Mouse (Mus musculus) lung, postnatal 4 days (tissue): ENCODE results near the gene Fancc.
"Not testable (repeated sequence)": the region's sequence is repeated elsewhere in the genome, so short reads cannot be mapped to it uniquely, and the experiment has no call there.

ENCODE experiments used
- DNase-seq, 2 experiments: peaks; one replicate each; pipeline ENCODE4 v3.0.0; 2021

Fancc gene

GRCm38 (mm10) chr13:63412662-63413061 is 84.4 kb downstream of the Fancc start:
- DNase-seq = no peak

DNA sequence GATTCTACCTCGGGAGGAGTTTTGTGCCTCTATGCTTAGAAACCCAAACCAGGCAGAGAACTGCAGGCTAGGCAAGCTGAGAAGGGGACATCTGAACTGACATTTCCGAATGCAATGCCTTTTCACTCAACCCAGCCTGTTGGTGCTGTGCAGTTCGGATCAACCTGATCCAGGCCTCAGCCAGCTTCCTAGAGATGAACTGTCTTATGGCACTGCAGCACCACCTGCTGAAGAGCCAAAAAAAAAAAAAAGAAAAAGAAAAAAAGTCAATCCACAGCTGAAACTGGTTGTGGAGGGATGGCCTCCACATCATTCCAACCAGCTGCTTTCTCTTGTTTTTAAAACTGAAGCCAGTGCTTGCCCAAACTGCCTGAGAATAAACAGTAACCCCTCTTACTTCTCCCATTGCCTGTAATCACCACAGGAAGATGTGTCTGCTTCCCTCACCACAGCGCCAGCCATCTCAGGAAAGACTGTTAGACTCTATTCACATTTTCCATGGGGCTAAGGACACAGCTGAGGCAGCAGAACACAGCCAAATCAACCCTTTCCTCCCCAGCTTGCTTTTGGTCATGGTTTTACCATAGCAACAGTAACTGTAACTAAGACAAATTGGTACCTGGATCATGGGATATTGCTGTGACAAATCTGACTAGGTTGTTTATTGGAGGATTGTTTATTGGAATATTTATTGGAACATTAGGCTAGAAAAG is 85.6 kb downstream of the Fancc start:
- peak in 1 of 2 experiments; percentile 12 for DNase-seq

GRCm38 (mm10) chr13:63410578-63411298 is 86.3 kb downstream of the Fancc start:
- no peak for DNase-seq

DNA sequence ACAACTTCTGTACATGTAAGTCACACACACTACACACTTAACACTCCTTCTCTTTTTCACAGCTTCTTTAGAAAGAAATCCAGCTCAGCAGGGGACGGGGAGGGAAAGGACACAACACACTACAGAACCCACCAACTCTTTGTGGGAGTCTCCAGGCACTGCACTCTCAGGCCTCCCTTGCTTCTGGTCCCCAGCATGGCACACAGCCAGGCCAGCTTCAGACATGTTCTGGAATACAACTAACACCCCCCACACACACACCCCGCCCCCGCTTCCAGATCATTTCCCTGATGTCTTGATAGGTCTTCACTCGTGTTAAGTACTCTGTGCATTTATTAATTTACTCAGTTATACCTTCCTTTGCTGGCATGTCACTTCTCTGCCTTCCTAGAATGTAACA is 91.9 kb downstream of the Fancc start:
- peak in 1 of 2 experiments; percentile 27 for DNase-seq

- DNase-seq = no peak
Observed at GRCm38 (mm10) chr13:63404657-63405056, 92.4 kb downstream of the Fancc start.

DNA sequence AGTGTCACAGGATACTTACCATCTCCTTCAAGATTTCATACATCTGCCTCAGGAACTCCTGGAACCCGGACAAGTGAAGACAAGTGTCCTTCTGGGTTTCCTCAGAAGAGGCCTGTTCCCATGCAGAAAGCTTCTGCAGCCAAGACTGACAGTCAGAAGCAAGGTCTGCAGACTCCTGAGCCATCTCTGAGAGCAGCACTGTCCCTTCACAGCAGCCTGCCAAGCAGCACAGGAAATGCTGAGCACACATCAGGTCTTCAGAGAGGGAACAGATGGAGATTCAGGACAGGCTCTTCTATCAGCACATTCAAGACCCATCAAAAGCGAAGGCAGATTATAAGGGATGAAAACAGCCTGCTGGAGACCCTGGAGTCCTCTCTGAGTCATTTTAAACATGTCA is 94.3 kb downstream of the Fancc start:
- no peak for DNase-seq

DNA sequence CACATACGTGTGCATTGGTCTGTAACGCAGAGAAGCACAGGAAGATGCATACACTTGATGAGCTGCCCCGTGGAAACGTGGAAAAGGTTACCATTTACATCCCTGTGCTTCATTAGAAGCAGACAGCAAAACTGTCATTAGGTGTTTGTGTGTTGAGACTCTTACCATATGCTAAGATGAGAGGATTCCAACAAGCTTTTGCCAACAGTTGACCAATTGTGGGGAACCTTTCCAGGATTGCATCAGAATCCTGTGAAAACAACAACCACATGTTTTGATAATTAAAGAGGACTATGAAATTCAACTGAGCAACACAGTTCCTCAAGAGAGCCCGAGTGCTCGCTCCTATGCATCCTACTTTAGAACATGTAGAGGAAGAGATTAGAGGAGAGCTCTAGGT is 97.0 kb downstream of the Fancc start:
- DNase-seq = peak in 1 of 2 experiments; percentile 24

GRCm38 (mm10) chr13:63397420-63397819 is 99.7 kb downstream of the Fancc start:
- no peak for DNase-seq

GRCm38 (mm10) chr13:63394304-63395063 is 102.6 kb downstream of the Fancc start:
- no peak for DNase-seq

DNA sequence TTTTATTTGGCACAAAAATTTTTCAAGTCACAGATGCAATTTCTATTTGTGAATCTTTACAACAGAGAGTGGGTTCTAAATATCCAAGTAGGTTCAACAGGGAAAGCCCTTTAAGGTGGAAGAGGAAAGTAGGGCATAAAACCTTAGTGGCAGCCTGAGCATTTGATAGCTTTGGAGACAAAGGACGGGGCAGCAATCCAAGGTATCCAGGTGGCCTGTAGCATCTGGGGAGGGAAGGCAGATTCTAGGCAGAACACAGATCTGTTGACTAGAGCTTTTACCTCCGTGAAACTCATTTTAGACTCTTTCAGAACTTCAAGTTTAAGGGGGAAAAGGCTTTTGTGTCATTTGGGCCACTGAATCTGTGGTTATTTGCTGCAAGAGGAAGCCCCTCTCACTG is 111.8 kb downstream of the Fancc start:
- no peak for DNase-seq

- no peak for DNase-seq
Observed at GRCm38 (mm10) chr13:63384775-63385174, 112.3 kb downstream of the Fancc start.

DNA sequence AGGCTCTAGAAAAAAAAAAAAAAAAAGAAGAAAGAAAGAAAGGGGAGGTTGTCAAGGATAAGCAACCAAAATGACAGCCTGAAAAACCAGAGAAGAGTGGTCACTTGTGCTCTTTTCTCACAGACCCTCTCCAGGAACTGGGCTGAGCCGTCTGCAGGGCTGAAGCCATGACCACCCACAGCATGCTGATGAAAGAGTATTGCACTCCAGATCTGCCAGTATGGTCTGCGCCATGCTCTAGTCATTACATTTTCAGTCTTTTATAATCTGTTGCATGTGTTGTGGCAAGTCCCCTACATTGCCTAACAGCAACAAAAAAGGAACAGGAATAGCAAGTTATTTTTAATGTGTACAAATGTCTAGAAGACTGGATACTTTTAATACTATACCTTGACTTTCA is 114.9 kb downstream of the Fancc start:
- peak in 1 of 2 experiments; percentile 25 for DNase-seq

GRCm38 (mm10) chr13:63373460-63374166 is 123.5 kb downstream of the Fancc start:
- DNase-seq = no peak

GRCm38 (mm10) chr13:63361755-63362154 is 135.3 kb downstream of the Fancc start:
- DNase-seq = no peak

DNA sequence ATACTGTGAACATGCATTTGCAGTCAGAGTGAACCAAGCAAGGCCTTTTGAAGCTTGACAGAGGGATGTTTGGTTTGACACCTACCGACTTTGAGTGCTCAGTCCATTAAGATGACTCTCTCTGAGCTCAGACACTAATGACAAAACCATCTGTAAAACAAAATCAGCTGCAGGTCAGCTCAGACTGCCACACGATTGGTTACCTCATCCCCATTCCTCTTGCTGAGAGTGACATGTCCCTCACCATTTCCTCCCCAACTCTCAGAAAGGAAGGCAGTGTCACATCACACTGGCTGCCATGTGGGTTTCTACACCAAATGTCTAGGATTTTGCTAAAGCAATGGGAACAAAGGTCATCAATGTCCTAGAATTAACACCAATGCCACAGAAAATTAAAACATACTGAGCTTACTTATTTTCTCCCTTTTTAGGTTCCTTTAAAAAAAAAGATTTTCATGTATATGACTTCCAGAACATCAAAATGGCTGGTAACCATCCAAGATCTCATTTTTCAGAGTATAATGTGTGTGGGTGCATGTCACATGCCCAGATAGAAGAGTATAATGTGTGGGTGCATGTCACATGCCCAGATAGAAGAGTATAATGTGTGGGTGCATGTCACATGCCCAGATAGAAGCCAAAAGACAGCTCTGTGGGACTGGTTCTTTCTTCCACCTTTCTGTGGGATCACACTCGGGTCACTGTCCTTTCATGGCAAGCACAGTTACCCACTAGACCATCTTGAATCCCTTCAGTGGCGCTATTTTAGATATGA is 136.8 kb downstream of the Fancc start:
- DNase-seq = no peak

DNA sequence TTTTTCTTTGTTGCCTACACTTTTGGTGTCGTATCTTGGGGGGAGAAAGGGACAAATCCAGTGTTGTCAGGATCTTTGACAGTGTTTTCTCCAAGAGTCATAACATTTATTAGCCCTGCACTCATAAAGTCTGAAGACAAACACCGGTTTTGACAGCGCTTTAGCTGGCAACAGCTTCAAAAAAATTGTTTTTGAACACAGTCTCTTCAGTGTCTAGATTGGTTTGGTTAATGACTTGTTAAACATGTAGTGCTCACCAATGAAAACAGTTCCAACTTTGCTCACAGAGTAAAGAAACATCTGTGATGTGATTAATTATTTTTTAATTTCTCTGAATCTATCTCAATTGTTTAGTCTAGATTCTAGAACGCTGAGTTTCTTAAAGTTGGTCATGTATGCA is 137.7 kb downstream of the Fancc start:
- DNase-seq = no peak

DNA sequence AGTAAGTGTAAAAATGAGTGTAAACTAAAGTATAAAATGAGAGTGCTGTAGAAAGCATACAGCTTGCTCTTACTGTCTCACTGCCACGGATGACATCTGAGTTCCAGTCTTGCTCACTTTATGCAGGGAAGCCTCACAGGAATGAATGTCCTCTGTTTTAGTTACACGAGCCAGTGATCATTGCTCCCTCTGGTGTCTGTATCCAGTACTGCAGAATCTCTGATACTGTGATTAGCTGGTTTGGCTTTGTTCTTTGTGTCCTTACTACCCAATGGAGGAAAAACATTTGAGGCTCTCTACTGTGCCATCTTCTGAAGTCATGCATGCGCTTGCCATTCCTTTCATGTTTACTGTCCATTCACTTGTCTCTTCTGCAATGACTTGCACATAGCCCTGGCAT is 140.5 kb downstream of the Fancc start:
- peak in 1 of 2 experiments; percentile 66 for DNase-seq

DNA sequence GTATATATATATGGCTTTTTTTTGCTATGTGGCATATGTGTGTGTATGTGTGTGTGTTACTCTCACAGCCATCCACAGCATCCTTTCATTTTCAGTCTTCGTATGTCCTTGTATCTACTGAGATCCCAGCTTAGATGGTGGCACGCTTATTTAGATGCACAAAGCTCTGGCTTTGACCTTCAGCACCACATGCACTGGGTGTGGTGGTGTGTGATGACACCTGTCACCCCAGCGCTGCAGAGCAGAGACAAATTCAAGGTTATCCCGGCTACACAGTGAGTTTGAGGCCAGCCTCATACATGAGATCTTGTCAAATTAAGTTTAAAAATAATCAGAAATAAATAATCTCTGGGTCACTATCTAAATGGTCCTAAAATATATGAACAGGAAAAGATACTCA is 141.0 kb downstream of the Fancc start:
- no peak for DNase-seq

DNA sequence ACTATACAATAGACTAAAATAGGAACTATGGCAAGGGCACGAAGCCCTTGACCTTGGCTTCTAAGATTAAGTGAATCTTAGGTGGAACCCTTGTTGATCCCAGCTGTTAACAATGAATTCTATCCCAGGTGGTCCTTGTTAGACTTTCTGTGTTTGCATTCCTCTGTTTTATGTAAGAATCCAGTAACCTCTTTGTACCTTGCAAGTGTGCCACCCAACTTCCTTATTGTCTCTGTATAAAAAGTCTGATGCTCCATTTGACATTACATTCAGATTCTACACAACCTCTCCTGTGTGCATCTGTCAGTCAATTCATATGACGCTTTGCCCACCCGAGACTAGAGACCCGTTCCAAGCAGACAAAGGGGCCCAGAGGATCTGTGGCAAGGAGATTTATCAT is 143.8 kb downstream of the Fancc start:
- DNase-seq = not testable (repeated sequence)

DNA sequence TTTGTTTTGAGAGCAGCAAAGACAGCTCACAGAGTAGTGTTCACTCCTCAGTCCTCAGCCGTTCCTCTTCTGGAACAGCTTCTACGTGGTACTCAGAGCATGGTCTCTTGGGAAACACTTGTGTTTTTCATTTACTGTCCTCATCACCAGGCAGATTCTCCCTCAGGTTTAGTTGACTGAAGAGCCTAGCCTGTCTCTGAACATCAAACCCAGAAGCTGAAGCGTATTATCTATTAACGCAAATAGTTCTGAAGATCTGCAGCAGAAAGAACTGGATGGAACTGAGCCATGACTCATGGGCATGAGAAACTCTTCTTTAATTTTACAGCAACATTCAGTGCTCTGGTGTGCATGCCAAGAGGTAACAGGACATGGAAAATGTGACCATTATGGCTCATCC is 147.0 kb downstream of the Fancc start:
- DNase-seq = no peak

GRCm38 (mm10) chr13:63347639-63348038 is 149.4 kb downstream of the Fancc start:
- DNase-seq = no peak
